Mouse (Mus musculus) heart, postnatal 0 days (tissue): ENCODE measurements around the gene Olfr156.

ENCODE experiments used
- CTCF ChIP-seq: IDR thresholded peaks from 2 replicates; pipeline ENCODE4 v1.5.1; 2016; ENCODE audit warnings: antibody characterized with exemption, control low read depth, low read depth
- EP300 ChIP-seq: IDR thresholded peaks from 2 replicates; pipeline ENCODE4 v1.6.1; 2016; ENCODE audit warnings: antibody characterized with exemption, low read depth

- TF ChIP-seq CTCF (no peak), EP300 (no peak)
Measured at GRCm38 (mm10) chr4:43770909-43771308, 52.8 kb downstream of the Olfr156 start, which contains the start of gene Olfr159.
